Mouse (Mus musculus) mesoderm, embryonic 11.5 days (tissue): ENCODE data around the gene Gsn.

ENCODE experiments used
- DNase-seq: peaks from one replicate; pipeline ENCODE4 v3.0.0-alpha.2; 2012; ENCODE audit warnings: low read depth, low spot score

The Gsn gene

GRCm38 (mm10) chr2:35325930-35326329 lies 69.8 kb downstream of the Gsn start:
- no peak for DNase-seq

DNA sequence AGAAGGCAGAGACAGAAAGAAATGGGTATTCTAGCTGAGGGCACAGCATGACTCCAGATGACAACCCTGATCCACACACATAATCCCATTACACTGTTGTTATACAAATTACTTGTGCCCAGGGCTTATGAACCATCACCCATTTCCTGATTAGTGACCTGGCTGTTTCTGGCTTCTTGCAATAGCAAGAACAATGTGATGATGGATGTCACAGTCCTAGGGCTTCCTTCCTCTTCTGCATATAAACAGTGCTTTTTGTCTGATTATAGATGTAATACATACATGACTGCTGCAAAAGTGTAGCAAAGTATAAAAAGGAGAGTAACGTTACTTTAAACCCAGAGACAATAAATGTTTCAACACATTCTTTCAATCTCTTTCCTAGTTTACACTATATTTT lies 70.8 kb downstream of the Gsn start:
- DNase-seq, result no peak

DNA sequence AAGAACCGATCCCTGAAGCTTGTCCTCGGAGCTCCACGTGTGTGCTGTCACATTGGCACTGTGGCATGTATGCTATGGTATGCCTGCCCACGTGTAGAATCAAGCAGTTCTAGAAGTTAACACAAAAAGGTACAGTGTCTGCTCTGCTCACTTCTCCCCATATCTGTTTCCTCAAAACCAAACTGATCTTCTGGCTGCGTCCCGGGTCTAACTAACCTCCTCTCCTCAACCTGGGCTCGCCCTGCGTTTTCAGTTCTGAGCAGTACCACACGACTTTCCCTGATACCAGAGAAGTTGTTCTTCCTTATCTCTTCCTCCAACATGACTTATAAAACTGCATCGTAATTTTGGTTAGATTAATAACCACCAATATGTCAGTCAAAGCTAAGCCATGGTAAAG lies 71.4 kb downstream of the Gsn start:
- no peak for DNase-seq

GRCm38 (mm10) chr2:35328064-35328792 lies 72.0 kb downstream of the Gsn start:
- no peak for DNase-seq

DNA sequence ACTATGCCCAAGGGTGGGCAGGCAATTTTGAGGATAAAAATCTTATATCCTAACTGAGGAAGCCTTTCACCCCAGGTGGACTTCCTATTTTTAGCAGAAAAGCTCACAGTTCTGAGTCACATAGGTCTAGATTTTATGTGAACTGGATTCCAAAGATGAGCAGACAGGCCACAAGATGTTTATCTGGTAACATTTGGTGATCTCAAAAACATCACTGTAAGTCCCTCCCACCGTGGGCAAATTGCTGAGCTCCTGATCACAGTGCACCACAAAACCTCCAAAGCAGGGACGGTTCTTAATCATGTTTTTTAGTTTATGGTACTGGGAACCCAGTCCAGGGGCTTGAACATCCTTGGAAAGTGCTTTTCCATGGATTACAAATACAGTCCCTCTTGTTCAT lies 72.9 kb downstream of the Gsn start:
- no peak for DNase-seq

DNA sequence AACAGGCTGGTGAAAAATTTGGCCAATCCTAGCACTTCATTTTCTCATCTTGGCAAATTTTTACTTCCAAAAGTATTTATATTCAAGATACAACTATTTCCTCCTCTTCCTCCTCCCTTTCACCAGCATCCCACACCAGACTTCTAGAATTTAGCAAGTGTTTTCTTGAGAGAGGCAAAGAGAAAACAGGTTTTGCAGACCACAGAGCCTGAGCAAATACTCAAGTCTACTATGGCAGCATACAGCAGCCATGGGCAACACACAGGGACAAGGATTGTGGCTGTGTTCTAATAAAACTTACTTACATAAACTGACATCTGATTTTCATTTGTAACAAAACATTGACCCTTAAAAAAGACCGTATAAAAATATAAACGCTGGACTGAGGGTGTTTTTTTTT lies 75.0 kb downstream of the Gsn start:
- no peak for DNase-seq

- no peak for DNase-seq
These were observed 77.5 kb downstream of the Gsn start for GRCm38 (mm10) chr2:35333670-35334069.

DNA sequence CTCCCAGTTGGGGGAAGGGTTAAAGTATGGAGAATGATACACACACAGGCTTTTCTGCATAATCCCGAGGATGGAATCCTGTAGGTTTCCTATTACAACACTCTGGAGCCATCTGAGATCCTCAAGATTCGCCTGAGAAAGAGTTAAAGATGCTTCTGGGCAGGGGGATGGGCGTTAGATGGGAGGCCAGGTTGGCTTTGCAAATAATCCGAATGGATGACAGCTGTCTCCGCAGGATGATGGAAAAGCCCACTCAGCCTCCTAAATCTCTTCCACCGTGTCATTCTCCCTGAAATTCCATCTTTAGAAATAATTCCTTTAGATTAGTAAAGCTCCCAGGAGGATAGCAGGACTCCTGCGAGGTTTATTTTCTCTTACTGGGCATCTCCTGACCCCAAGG lies 79.4 kb downstream of the Gsn start:
- DNase-seq, result peak; percentile 26

GRCm38 (mm10) chr2:35336388-35337280 lies 80.5 kb downstream of the Gsn start, which contains the start of gene Stom:
Gene Stom, minus strand, starts transcription at chr2:35336976.
- DNase-seq, result peak; percentile 98

- no peak for DNase-seq
These were observed 81.2 kb downstream of the Gsn start for GRCm38 (mm10) chr2:35337419-35337818.

DNA sequence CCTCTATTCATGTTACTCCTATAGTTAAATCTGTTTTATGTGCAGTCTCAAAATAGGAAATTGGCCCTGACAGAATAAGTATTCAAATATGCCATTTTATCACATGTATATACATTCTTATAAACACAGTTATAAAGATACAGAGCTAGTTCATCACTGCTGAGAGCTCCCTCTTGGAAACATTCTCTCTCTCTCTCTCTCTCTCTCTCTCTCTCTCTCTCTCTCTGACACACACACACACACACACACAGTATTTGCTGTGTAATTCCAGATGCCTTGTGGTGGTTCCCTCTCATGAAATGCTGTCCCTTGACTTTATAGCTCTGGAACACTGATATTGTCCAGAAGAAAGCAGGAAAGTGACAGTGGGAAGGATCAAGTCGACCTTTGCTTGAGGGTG lies 81.9 kb downstream of the Gsn start:
- no peak for DNase-seq

DNA sequence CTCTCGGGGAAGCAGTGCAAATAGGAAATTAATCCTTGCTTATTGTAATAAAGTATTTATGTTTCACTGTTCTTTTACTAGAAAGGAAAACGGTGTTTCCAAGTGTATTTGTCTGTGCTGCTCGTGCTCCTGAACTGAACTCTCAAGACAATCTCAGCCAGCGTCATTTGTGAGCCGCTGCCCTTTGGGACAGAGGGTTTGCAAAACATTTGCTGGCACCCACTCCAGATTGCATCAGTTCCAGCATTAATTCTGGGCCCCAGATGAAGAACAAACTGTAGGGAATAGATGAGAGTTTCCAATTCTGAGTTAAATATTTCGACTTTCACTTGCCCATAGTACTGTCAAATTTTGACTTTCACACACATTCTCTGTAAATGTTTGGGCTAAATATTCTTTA lies 82.5 kb downstream of the Gsn start:
- DNase-seq, result no peak

GRCm38 (mm10) chr2:35342605-35343004 lies 86.4 kb downstream of the Gsn start:
- no peak for DNase-seq

DNA sequence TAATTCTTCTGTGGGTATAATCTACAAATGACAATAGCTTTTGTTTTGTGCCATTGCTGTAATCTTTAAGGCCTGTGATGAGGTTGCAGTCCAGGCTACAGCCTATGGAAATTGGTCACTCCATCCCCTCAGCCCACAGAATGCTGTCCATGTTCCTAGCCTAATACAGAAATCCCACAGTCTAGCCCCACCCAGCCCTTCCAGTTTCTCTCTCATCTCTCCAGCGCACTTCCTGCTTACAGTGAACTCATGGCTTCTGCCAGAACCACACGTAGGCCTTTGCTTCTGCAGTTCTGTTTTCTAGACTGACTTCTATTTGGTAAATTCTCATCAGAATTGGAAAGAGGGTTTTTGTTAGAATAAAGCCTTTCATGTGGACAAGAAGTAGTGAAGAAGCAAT lies 89.8 kb downstream of the Gsn start:
- DNase-seq, result no peak

DNA sequence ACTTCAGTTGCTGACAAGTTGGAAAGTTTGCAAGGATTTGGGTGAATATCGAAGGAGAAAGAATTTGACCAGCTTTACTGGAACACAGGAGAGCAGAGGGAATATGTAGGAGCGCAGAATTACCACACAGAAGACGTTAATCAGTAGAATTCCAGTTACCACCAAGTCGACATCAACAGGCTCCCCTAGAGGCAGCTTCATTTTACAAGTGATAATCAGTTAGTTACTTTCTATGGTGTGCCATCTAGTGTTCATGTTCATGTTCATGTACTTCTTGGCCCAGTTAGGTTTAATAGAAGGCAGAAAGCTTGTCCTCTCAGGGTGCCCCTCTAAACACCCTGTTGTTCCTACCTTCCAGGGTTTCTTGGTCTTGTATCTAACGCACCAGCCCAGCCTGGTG lies 93.0 kb downstream of the Gsn start:
- peak; percentile 22 for DNase-seq
